ENCODE assay signal across 8 mouse cellular contexts in the genomic region with DNA sequence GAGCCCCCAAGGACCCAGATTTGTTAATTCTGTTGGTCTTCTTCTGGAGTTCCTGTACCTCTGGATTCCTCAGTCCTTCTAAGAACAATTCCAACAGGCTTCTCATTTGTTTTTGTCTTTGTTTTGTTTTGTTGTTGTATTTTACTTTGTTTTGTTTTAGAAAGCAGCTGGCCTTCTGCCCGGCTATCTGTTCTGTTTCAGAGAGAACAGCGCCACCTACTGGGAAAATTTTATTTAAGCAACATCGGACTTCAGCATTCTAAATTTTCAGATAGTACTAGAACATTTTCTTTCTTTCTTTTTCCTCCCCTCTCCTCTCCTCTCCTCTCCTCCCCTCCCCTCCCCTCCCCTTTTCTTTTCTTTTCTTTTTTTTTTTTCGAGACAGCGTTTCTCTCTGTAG.
A peak's percentile ranks its signal among the peaks of the same experiment; 100 is the strongest.
DNase-seq lines count a peak whose midpoint lies in the region; ATAC-seq and TF ChIP-seq lines count a peak whose summit lies in the region.

No protein-coding gene starts in this region.

- no peaks in the 10 kb centered on the region for H3K9me3 ChIP-seq in lung, embryonic 14.5 days (ENCODE audit: low read depth, low read length)
- H3K9me3 ChIP-seq in liver, embryonic 16.5 days (replicated peaks; ENCODE audit: control insufficient read depth, low read length): no peaks in the 10 kb centered on the region; the same call in 1 of the 2 replicates
- no peaks in the 10 kb centered on the region for H3K9me3 ChIP-seq in intestine, embryonic 16.5 days (ENCODE audit: control insufficient read depth, low read length)

- DNase-seq in adrenal gland, adult 2 months: peak; percentile 9
- DNase-seq in adrenal gland, postnatal 4 days (ENCODE audit: low spot score in 2 of 2): no peak
- peak; percentile 96 for DNase-seq in lung, embryonic 14.5 days
- DNase-seq in lung, adult 2 months: no peak
- peak; percentile 76 for DNase-seq in c-Kit-negative CD71-positive TER-119-positive erythroid progenitor cells, embryonic 14.5 days (ENCODE audit: low read depth, low spot score)
- DNase-seq in heart, postnatal 4 days: peak; percentile 46

- TF ChIP-seq CTCF in lung, embryonic 14.5 days (IDR thresholded peaks at IDR 0.05; ENCODE audit: low read depth): peak; percentile 61
- no peak for TF ChIP-seq CTCF in lung, adult 2 months (IDR thresholded peaks at IDR 0.05; ENCODE audit: insufficient read depth, low read length)

- no peaks in the 10 kb centered on the region for H3K36me3 ChIP-seq in lung, embryonic 14.5 days (ENCODE audit: insufficient read depth)
- H3K36me3 ChIP-seq in liver, embryonic 16.5 days (ENCODE audit: control insufficient read depth, insufficient read depth): no peaks in the 10 kb centered on the region
- no peaks in the 10 kb centered on the region for H3K36me3 ChIP-seq in intestine, embryonic 16.5 days (ENCODE audit: control insufficient read depth, insufficient read depth, low read length)

- H3K4me3 ChIP-seq in lung, embryonic 14.5 days (ENCODE audit: low read depth, low read length): no peak overlapping the region
- H3K4me3 ChIP-seq in lung, adult 2 months (replicated peaks; ENCODE audit: extremely low read depth, low read depth, low read length): no peak overlapping the region
- no peak overlapping the region for H3K4me3 ChIP-seq in liver, embryonic 16.5 days (ENCODE audit: low read depth, low read length)
- no peak overlapping the region for H3K4me3 ChIP-seq in intestine, embryonic 16.5 days (ENCODE audit: low read length)

- TF ChIP-seq POLR2A in lung, adult 2 months (IDR thresholded peaks at IDR 0.05; ENCODE audit: borderline replicate concordance, extremely low read depth, low read depth, low read length): no peak

- H3K27ac ChIP-seq in lung, embryonic 14.5 days (ENCODE audit: low read depth): no peak overlapping the region
- H3K27ac ChIP-seq in liver, embryonic 16.5 days (ENCODE audit: low read length): peak overlapping the region; percentile 96
- H3K27ac ChIP-seq in intestine, embryonic 16.5 days (ENCODE audit: low read length): no peak overlapping the region

- ATAC-seq in lung, embryonic 14.5 days (ENCODE audit: insufficient read depth): no peak
- ATAC-seq in liver, embryonic 16.5 days (ENCODE audit: low read depth): no peak
- no peak for ATAC-seq in intestine, embryonic 16.5 days

- no peaks in the 10 kb centered on the region for H3K4me1 ChIP-seq in lung, embryonic 14.5 days (ENCODE audit: insufficient read depth)
- no peaks in the 10 kb centered on the region for H3K4me1 ChIP-seq in lung, adult 2 months (ENCODE audit: control insufficient read depth, insufficient read depth, low read length)
- H3K4me1 ChIP-seq in liver, embryonic 16.5 days (ENCODE audit: control insufficient read depth, low read depth, low read length): peaks cover 33% of the 10 kb centered on the region
- peaks cover 4% of the 10 kb centered on the region; the same call in 1 of the 2 replicates for H3K4me1 ChIP-seq in intestine, embryonic 16.5 days (ENCODE audit: control insufficient read depth, insufficient read depth, low read length)

- no peak overlapping the region for H3K4me2 ChIP-seq in lung, embryonic 14.5 days
- no peak overlapping the region for H3K4me2 ChIP-seq in liver, embryonic 16.5 days (ENCODE audit: low read depth, low read length)
- H3K4me2 ChIP-seq in intestine, embryonic 16.5 days (ENCODE audit: low read depth, low read length): no peak overlapping the region

- no peak overlapping the region for H3K9ac ChIP-seq in lung, embryonic 14.5 days
- H3K9ac ChIP-seq in liver, embryonic 16.5 days (ENCODE audit: low read depth, low read length): peak overlapping the region; percentile 43; the same call in 1 of the 2 replicates
- H3K9ac ChIP-seq in intestine, embryonic 16.5 days (ENCODE audit: low read depth, low read length): no peak overlapping the region

- no peaks in the 10 kb centered on the region for H3K27me3 ChIP-seq in lung, embryonic 14.5 days (ENCODE audit: insufficient read depth, low read length)
- H3K27me3 ChIP-seq in liver, embryonic 16.5 days (ENCODE audit: control insufficient read depth, insufficient read depth, low read depth, low read length): no peaks in the 10 kb centered on the region
- H3K27me3 ChIP-seq in intestine, embryonic 16.5 days (replicated peaks; ENCODE audit: control insufficient read depth, insufficient read depth, low read length): no peaks in the 10 kb centered on the region

- 12% methylated on average over 3 of the region's 5 CpGs for WGBS in lung, embryonic 14.5 days
- 9% methylated on average over 3 of the region's 5 CpGs for WGBS in lung, adult 2 months
- WGBS in liver, embryonic 16.5 days (ENCODE audit: insufficient replicate concordance): 16% methylated on average over 4 of the region's 5 CpGs
- 7% methylated on average over 3 of the region's 5 CpGs for WGBS in intestine, embryonic 16.5 days

Comparison
In these comparisons a context has a peak if more than half of its experiments do, and no peak if none do; other contexts are left out.
1. DNase-seq: peak in adrenal gland, adult 2 months (single experiment), lung, embryonic 14.5 days (single experiment), c-Kit-negative CD71-positive TER-119-positive erythroid progenitor cells, embryonic 14.5 days (single experiment) and heart, postnatal 4 days (single experiment); none in adrenal gland, postnatal 4 days (0 of 2) and lung, adult 2 months (single experiment).